Mouse (Mus musculus) adrenal gland, adult 18-20 months (tissue): ENCODE measurements around the gene Tceanc2. TPM values are rescaled to one million over a fixed set of nuclear protein-coding genes. Genes with fewer than 3 reads are reported as not detected.

ENCODE experiments used
- DNase-seq, 2 experiments: peaks; one replicate each; pipeline ENCODE4 v3.0.0; 2021 to 2022; ENCODE audit warnings: low spot score in 2 of 2
- total RNA-seq, 2 experiments: library from RNA; stranded (reverse); gene quantifications; 1 replicate in 1 of 2; 2 replicates in 1 of 2; pipeline ENCODE4 v1.2.3; 2021

Gene Tceanc2
- total RNA-seq, 2 experiments from 2014 or later = 21.0 to 27.7 TPM

GRCm38 (mm10) chr4:107180746-107181145 is 1.8 kb upstream of the Tceanc2 start:
- DNase-seq = no peak

- DNase-seq = no peak
Observed at GRCm38 (mm10) chr4:107179561-107179960, 645 bp upstream of the Tceanc2 start.

GRCm38 (mm10) chr4:107178182-107178829 is 610 bp downstream of the Tceanc2 start, which contains the start of gene Tmem59:
Gene Tmem59, plus strand, starts transcription at chr4:107178399.
- DNase-seq = peak; percentile 96

GRCm38 (mm10) chr4:107177506-107177905 is 1.4 kb downstream of the Tceanc2 start:
- DNase-seq = no peak

GRCm38 (mm10) chr4:107167798-107168197 is 11.1 kb downstream of the Tceanc2 start:
- DNase-seq = no peak

- DNase-seq = no peak
Observed at GRCm38 (mm10) chr4:107166700-107167099, 12.2 kb downstream of the Tceanc2 start.

- DNase-seq = peak; percentile 46 to 66
Observed at GRCm38 (mm10) chr4:107163756-107164587, 14.9 kb downstream of the Tceanc2 start.

- no peak for DNase-seq
Observed at GRCm38 (mm10) chr4:107163341-107163740, 15.6 kb downstream of the Tceanc2 start.

- no peak for DNase-seq
Observed at GRCm38 (mm10) chr4:107160181-107160580, 18.7 kb downstream of the Tceanc2 start.

GRCm38 (mm10) chr4:107159166-107159773 is 19.6 kb downstream of the Tceanc2 start:
- DNase-seq = no peak

GRCm38 (mm10) chr4:107156983-107157401 is 21.9 kb downstream of the Tceanc2 start:
- no peak for DNase-seq

GRCm38 (mm10) chr4:107152571-107152970 is 26.3 kb downstream of the Tceanc2 start:
- no peak for DNase-seq

GRCm38 (mm10) chr4:107150991-107151390 is 27.9 kb downstream of the Tceanc2 start:
- no peak for DNase-seq

GRCm38 (mm10) chr4:107143511-107143910 is 35.4 kb downstream of the Tceanc2 start:
- no peak for DNase-seq

GRCm38 (mm10) chr4:107139836-107140631 is 38.9 kb downstream of the Tceanc2 start:
- DNase-seq = no peak

GRCm38 (mm10) chr4:107138948-107139835 is 39.7 kb downstream of the Tceanc2 start:
- no peak for DNase-seq

- DNase-seq = no peak
Observed at GRCm38 (mm10) chr4:107136531-107136930, 42.4 kb downstream of the Tceanc2 start.

GRCm38 (mm10) chr4:107135663-107136062 is 43.3 kb downstream of the Tceanc2 start:
- no peak for DNase-seq

GRCm38 (mm10) chr4:107134891-107135290 is 44.0 kb downstream of the Tceanc2 start:
- DNase-seq = no peak

GRCm38 (mm10) chr4:107130534-107130933 is 48.4 kb downstream of the Tceanc2 start:
- no peak for DNase-seq
